In genomic region chr19:53476768-53477547, GRCm38 (mm10) we compare ENCODE assay signal across 15 mouse cellular contexts. TPM values are rescaled to one million over a fixed set of nuclear protein-coding genes. Genes with fewer than 3 reads are reported as not detected.
DNase-seq lines count a peak whose midpoint lies in the region; ATAC-seq lines count a peak whose summit lies in the region.
"Had no signal": no experiment of that assay in that cellular context is flagged by ENCODE, and none has a peak within 500 bp of the region (broad histone marks: within the 10 kb centered on the region; RNA-seq: fewer than 3 reads in every experiment).

No protein-coding gene starts in this region.

- no peak overlapping the region for H3K9ac ChIP-seq in kidney, embryonic 16.5 days (replicated peaks; ENCODE audit: low read length)
- no peak overlapping the region for H3K9ac ChIP-seq in intestine, embryonic 16.5 days (ENCODE audit: low read depth, low read length)
- H3K9ac ChIP-seq in liver, embryonic 13.5 days = no peak overlapping the region
- H3K9ac ChIP-seq: kidney, embryonic 15.5 days; limb, embryonic 13.5 days; neural tube, embryonic 12.5 days had no signal

- H3K27ac ChIP-seq in kidney, embryonic 16.5 days (ENCODE audit: low read length) = no peak overlapping the region
- H3K27ac ChIP-seq in intestine, embryonic 16.5 days (ENCODE audit: low read length) = no peak overlapping the region
- no peak overlapping the region for H3K27ac ChIP-seq in liver, embryonic 13.5 days
- H3K27ac ChIP-seq: kidney, embryonic 15.5 days; left cerebral cortex, adult 2 months; limb, embryonic 13.5 days; neural tube, embryonic 12.5 days had no signal

- no peaks in the 10 kb centered on the region for H3K9me3 ChIP-seq in kidney, embryonic 16.5 days (ENCODE audit: low read length)
- H3K9me3 ChIP-seq in intestine, embryonic 16.5 days (ENCODE audit: control insufficient read depth, low read length) = no peaks in the 10 kb centered on the region
- no peaks in the 10 kb centered on the region for H3K9me3 ChIP-seq in liver, embryonic 13.5 days (replicated peaks)
- H3K9me3 ChIP-seq: kidney, embryonic 15.5 days; limb, embryonic 13.5 days; neural tube, embryonic 12.5 days had no signal

- no peak for DNase-seq in kidney, adult 9 months
- DNase-seq in liver, embryonic 13.5 days = no peak
- no peak for DNase-seq in frontal cortex, postnatal 14 days (ENCODE audit: low spot score in 2 of 2)
- DNase-seq: adrenal gland, postnatal 10 days; cerebellum, postnatal 14 days; right cerebral cortex, postnatal 14 days had no signal

- H3K36me3 ChIP-seq in kidney, embryonic 16.5 days (ENCODE audit: insufficient read depth, low read length) = no peaks in the 10 kb centered on the region
- H3K36me3 ChIP-seq in intestine, embryonic 16.5 days (ENCODE audit: control insufficient read depth, insufficient read depth, low read length) = no peaks in the 10 kb centered on the region
- no peaks in the 10 kb centered on the region for H3K36me3 ChIP-seq in liver, embryonic 13.5 days
- H3K36me3 ChIP-seq: kidney, embryonic 15.5 days; limb, embryonic 13.5 days; neural tube, embryonic 12.5 days had no signal

- no peaks in the 10 kb centered on the region for H3K4me1 ChIP-seq in kidney, embryonic 16.5 days (ENCODE audit: insufficient read depth, low read length)
- no peaks in the 10 kb centered on the region for H3K4me1 ChIP-seq in intestine, embryonic 16.5 days (ENCODE audit: control insufficient read depth, insufficient read depth, low read length)
- peaks cover 10% of the 10 kb centered on the region for H3K4me1 ChIP-seq in liver, embryonic 13.5 days (replicated peaks)
- H3K4me1 ChIP-seq: kidney, embryonic 15.5 days; limb, embryonic 13.5 days; neural tube, embryonic 12.5 days had no signal

- no peak overlapping the region for H3K4me3 ChIP-seq in kidney, embryonic 16.5 days (ENCODE audit: low read length)
- no peak overlapping the region for H3K4me3 ChIP-seq in intestine, embryonic 16.5 days (ENCODE audit: low read length)
- H3K4me3 ChIP-seq in liver, embryonic 13.5 days (replicated peaks) = no peak overlapping the region
- H3K4me3 ChIP-seq: kidney, embryonic 15.5 days; left cerebral cortex, adult 2 months; limb, embryonic 13.5 days; megakaryocyte, embryonic 14.5 days; neural tube, embryonic 12.5 days had no signal

- H3K4me2 ChIP-seq in kidney, embryonic 16.5 days (replicated peaks; ENCODE audit: low read depth, low read length) = no peak overlapping the region
- H3K4me2 ChIP-seq in intestine, embryonic 16.5 days (ENCODE audit: low read depth, low read length) = no peak overlapping the region
- no peak overlapping the region for H3K4me2 ChIP-seq in liver, embryonic 13.5 days
- H3K4me2 ChIP-seq: kidney, embryonic 15.5 days; limb, embryonic 13.5 days; neural tube, embryonic 12.5 days had no signal

- H3K27me3 ChIP-seq in kidney, embryonic 16.5 days (ENCODE audit: insufficient read depth, low read length) = no peaks in the 10 kb centered on the region
- H3K27me3 ChIP-seq in intestine, embryonic 16.5 days (replicated peaks; ENCODE audit: control insufficient read depth, insufficient read depth, low read length) = no peaks in the 10 kb centered on the region
- no peaks in the 10 kb centered on the region for H3K27me3 ChIP-seq in liver, embryonic 13.5 days
- H3K27me3 ChIP-seq: kidney, embryonic 15.5 days; limb, embryonic 13.5 days; neural tube, embryonic 12.5 days had no signal

- ATAC-seq in kidney, embryonic 16.5 days (ENCODE audit: low FRiP score, low TSS enrichment) = 0 out of 2 replicates have a peak, but pooled peaks have one; percentile 54
- ATAC-seq in intestine, embryonic 16.5 days = peak; percentile 85
- peak; percentile 54; the same call in 1 of the 2 replicates for ATAC-seq in liver, embryonic 13.5 days (ENCODE audit: low read depth)
- peak; percentile 49 for ATAC-seq in monocyte, adult 5-6 weeks (replicated peaks; ENCODE audit: insufficient number of reproducible peaks, low FRiP score, low TSS enrichment, poor library complexity, severe bottlenecking)
- ATAC-seq in erythroblast, adult 5-6 weeks (replicated peaks; ENCODE audit: low FRiP score, poor library complexity, severe bottlenecking) = no peak

- WGBS in kidney, embryonic 16.5 days = 73% methylated on average over 14 of the region's 14 CpGs
- 68% methylated on average over 14 of the region's 14 CpGs for WGBS in intestine, embryonic 16.5 days
- 48% methylated on average over 14 of the region's 14 CpGs for WGBS in liver, embryonic 13.5 days (ENCODE audit: insufficient replicate concordance)

RNA-seq across cellular contexts. Expression of gene Dusp5, which starts 52.0 kb away (rescaled TPM):
- 9.6 and 9.7 TPM in 2 replicates for polyA plus RNA-seq in kidney, embryonic 16.5 days (2015; fragmentation: Nextera tagmentation; extraction: Ambion mirVana)
- 7.9 and 11.0 TPM in 2 replicates for polyA plus RNA-seq in intestine, embryonic 16.5 days (2015; fragmentation: Nextera tagmentation; extraction: Ambion mirVana)
- polyA plus RNA-seq in liver, embryonic 13.5 days (2015; fragmentation: Nextera tagmentation; extraction: Ambion mirVana) = 2.6 and 2.8 TPM in 2 replicates
- 247 to 384 TPM (median 376 TPM) in 3 replicates for total RNA-seq in monocyte, adult 5-6 weeks (2017)
- total RNA-seq in erythroblast, adult 5-6 weeks (2015; ENCODE audit: low replicate concordance) = 1.9 and 2.9 TPM in 2 replicates
- total RNA-seq in erythroblast, adult 5-6 weeks (2017; ENCODE audit: low replicate concordance) = 0.42 and 1.8 TPM in 2 replicates
